Mouse (Mus musculus): ENCODE measurements around the gene Appl1.

DNA sequence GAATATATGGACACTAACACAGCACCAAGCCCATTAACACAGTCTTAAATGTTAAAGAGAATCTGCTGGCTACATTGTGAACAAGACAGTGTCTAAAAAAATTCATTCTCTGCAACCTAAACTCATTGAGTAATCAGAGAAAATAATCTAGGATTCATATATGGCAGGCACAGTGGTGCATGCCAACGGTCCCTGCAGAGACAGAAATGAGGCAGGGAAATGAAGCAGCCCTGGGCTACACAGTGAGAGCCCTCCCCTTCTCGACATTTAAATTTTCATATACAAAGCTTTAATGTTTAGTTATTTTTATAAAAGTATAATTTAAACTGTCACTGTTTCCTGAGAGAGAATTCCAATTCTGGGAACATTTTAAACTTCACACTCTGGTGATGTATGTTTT is 71.5 kb downstream of the Appl1 start:
- TF ChIP-seq CTCF (IDR thresholded peaks at IDR 0.05; ENCODE audit: control insufficient read depth, insufficient read depth, insufficient read length) (no peak), MAX (IDR thresholded peaks at IDR 0.05) (no peak)

Measured in C2C12 (cell line).